Mouse (Mus musculus): Measurements from ENCODE around the gene Morn5. TPM values are rescaled to one million over a fixed set of nuclear protein-coding genes. Genes with fewer than 3 reads are reported as not detected.

Morn5 gene
- polyA plus RNA-seq, 1 experiment from 2014 or later: 0.24 TPM

DNA sequence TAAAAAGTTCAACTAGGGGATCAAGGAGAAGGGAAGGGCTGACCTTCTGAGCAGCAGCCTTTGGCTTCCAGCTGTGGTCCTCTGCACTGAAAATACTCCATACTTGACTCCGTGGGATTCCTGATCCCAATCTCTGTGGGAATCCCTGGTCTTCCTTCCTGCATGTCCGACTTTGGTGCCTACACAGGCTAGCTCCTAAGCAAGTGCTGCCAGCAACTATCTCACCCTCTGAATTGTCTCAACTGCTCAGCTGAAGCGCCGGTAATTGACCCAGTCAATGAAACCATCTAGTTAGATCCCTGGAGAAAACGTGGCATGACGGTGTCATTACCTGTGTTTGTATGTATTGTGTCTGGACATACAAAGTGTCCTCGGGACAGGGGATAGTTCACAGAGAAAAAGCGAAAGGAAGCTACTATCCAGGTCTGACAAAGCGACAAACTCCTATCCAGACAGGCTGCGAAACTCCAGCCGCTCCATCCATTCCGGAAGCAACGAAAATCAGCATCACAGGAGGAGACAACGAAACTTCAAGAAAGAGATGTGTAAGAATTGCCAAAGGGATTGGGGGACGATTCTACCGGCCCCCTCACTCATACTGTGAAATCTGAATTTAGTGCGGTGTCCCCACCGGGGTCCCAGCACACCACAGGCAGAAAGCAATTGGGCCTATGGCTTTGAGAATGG lies 48.0 kb downstream of the Morn5 start:
- ATAC-seq (ENCODE audit: insufficient number of reproducible peaks, insufficient read depth, low FRiP score, low TSS enrichment): no peak
- WGBS: 6% methylated on average over 18 of the region's 18 CpGs
- peaks cover 97% of the 10 kb centered on the region for H3K27me3 ChIP-seq
- no peak overlapping the region for H3K9ac ChIP-seq
- H3K4me2 ChIP-seq (replicated peaks): peak overlapping the region; percentile 39
- H3K27ac ChIP-seq: peak overlapping the region; percentile 41; the same call in 1 of the 2 replicates
- peaks cover 23% of the 10 kb centered on the region for H3K4me1 ChIP-seq
- no peaks in the 10 kb centered on the region for H3K36me3 ChIP-seq
- no peaks in the 10 kb centered on the region for H3K9me3 ChIP-seq
- no peak overlapping the region for H3K4me3 ChIP-seq

DNA sequence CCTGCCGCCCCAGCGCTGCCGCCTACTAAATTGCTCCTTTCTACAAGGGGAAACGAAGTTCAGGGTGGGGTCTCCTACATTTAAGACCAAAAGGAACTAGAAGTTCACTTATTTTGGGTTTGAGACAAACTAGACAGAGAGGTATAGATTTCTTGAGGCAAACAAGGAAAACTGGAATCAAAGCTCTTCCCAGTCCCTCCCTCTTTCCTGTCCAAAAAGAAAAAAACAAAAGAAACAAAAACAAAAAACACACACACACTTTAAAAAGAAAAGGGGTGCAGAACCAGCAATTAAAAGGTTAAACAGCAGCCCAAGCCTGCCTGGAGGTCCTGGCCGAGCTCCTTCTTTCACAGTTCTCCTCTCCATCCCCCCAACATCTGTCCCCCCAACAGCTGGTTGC lies 48.8 kb downstream of the Morn5 start:
- peak overlapping the region; percentile 17 for H3K4me3 ChIP-seq
- peak overlapping the region; percentile 39 for H3K4me2 ChIP-seq (replicated peaks)

DNA sequence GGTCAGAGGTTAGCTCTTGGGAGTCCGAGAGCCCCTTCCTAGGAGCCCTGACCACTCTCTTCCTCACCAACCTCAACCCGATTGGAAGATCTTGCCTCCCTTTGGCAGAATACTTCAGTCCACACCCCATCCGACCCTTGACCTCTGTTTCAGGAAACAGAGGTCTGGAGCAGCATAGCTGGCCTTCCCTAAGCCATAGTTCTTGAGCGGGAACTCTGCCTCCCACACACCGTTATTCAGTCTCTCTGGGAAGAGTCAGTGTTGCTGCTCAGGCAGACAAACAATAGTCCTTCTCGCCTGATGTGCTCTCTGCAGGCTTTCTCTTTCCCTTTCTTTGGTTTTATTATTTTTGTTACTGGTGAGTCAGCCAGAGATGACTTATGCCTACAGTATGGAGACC lies 50.5 kb downstream of the Morn5 start:
- H3K36me3 ChIP-seq: no peaks in the 10 kb centered on the region
- H3K4me1 ChIP-seq: peaks cover 39% of the 10 kb centered on the region
- 8% methylated on average over 6 of the region's 6 CpGs for WGBS
- H3K27me3 ChIP-seq: peaks cover 91% of the 10 kb centered on the region
- ATAC-seq (ENCODE audit: insufficient number of reproducible peaks, insufficient read depth, low FRiP score, low TSS enrichment): no peak
- H3K4me2 ChIP-seq (replicated peaks): peak overlapping the region; percentile 28
- H3K4me3 ChIP-seq: 0 out of 2 replicates have a peak overlapping the region, but pooled peaks have one; percentile 4
- no peak overlapping the region for H3K27ac ChIP-seq
- H3K9ac ChIP-seq: no peak overlapping the region
- H3K9me3 ChIP-seq: no peaks in the 10 kb centered on the region

More for the DNA sequence above, 48.8 kb downstream of the Morn5 start:
- WGBS: 6% methylated on average over 5 of the region's 5 CpGs
- Histone ChIP-seq H3K27me3 (peaks cover 97% of the 10 kb centered on the region), H3K4me1 (peaks cover 31% of the 10 kb centered on the region), H3K27ac (peak overlapping the region; percentile 41; the same call in 1 of the 2 replicates), H3K9ac (0 out of 2 replicates have a peak overlapping the region, but pooled peaks have one; percentile 2), H3K9me3 (no peaks in the 10 kb centered on the region), H3K36me3 (no peaks in the 10 kb centered on the region)
- ATAC-seq (ENCODE audit: insufficient number of reproducible peaks, insufficient read depth, low FRiP score, low TSS enrichment): no peak

DNA sequence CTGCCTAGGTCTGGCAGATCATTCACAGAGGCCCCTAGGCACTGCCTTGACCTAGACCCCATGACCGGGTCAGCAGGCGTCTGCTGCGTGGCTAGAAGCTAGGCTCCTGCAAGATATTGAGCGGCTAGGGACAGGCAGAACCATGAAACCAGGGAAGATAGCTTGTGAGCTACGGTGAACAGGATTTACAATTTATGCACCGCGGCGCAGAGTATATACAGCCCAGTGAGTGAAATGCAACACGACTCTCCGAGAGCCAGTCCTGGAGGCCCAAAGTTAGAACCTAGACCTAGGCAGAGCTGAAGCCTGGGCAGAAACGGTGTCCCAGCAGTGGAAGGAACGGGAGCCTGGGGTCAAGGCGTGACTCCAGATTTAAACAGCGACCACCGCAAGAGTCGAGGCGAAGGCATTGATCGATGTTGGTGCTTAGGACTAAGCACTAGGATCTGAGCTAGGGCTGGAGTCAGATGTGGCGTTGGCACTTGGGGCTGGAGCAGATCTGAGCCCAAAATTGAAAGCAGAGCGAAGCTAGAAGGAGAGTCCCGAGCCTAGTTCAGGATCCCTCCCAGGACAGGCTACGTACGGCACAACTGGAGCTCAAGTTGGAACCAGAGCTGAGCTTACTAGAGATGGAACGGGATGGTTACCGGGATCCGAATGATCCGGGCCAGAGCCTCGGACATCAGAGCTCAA lies 52.8 kb downstream of the Morn5 start:
- no peak for ATAC-seq (ENCODE audit: insufficient number of reproducible peaks, insufficient read depth, low FRiP score, low TSS enrichment)
- peak overlapping the region; percentile 77 for H3K4me2 ChIP-seq (replicated peaks)
- no peaks in the 10 kb centered on the region for H3K36me3 ChIP-seq
- peaks cover 90% of the 10 kb centered on the region for H3K27me3 ChIP-seq
- WGBS: 1% methylated on average over 28 of the region's 28 CpGs
- H3K27ac ChIP-seq: peak overlapping the region; percentile 92
- H3K9me3 ChIP-seq: no peaks in the 10 kb centered on the region
- H3K4me3 ChIP-seq: peak overlapping the region; percentile 62
- H3K9ac ChIP-seq: peak overlapping the region; percentile 88
- H3K4me1 ChIP-seq: peaks cover 54% of the 10 kb centered on the region

DNA sequence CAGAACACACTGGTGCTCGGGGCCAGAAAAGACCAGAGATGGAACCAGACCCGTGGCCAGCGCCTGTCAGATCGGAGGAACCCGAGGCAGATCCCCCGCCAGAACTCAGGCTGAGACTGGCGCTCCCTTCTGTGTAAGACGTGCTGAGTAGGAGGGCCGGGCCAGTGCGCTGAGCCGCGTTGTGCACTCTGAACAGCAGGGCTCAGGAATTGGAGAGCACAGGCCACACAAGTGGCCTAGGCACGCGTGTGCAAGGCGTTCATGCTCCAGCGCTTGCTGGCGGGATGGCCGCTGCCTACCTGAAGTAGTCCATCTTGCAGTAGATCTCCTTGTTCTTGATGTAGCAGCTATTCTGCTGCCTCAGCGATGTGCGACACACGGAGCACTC lies 53.3 kb downstream of the Morn5 start:
- H3K4me1 ChIP-seq: peaks cover 52% of the 10 kb centered on the region
- peak; percentile 59; the same call in 1 of the 2 replicates for ATAC-seq (ENCODE audit: insufficient number of reproducible peaks, insufficient read depth, low FRiP score, low TSS enrichment)
- WGBS: 1% methylated on average over 21 of the region's 21 CpGs

DNA sequence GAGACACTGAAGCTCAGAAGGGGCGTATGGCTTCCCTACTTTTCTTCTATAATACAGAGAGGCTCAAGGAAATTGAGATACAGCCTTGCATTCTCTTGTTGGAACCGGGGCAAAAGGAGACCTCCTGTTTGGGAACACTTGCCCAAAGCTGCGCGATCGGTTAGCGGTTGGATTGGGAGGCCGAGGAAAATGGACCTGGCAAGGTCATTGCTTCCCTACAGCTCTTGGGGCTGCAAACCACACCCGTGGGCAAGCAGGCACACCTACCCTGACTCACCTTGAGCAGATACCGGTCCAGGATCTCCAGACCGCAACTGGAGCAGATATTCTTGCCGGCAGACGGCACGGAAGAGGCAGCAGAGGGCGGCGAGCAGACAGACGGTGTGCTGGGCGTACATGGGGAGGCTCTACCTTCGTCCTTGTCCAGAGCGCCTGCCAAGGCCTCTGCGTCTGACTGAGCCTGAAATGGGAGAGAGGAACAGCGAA lies 53.9 kb downstream of the Morn5 start:
- peak overlapping the region; percentile 88 for H3K9ac ChIP-seq
- peak overlapping the region; percentile 77 for H3K4me2 ChIP-seq (replicated peaks)
- H3K27me3 ChIP-seq: peaks cover 91% of the 10 kb centered on the region
- no peak for ATAC-seq (ENCODE audit: insufficient number of reproducible peaks, insufficient read depth, low FRiP score, low TSS enrichment)
- no peaks in the 10 kb centered on the region for H3K9me3 ChIP-seq
- WGBS: 2% methylated on average over 21 of the region's 21 CpGs
- peaks cover 48% of the 10 kb centered on the region for H3K4me1 ChIP-seq
- H3K36me3 ChIP-seq: no peaks in the 10 kb centered on the region
- peak overlapping the region; percentile 62 for H3K4me3 ChIP-seq
- peak overlapping the region; percentile 92 for H3K27ac ChIP-seq

More for the DNA sequence above, 53.3 kb downstream of the Morn5 start:
- Histone ChIP-seq H3K27ac (peak overlapping the region; percentile 92), H3K4me2 (replicated peaks) (peak overlapping the region; percentile 77), H3K9ac (peak overlapping the region; percentile 88), H3K36me3 (no peaks in the 10 kb centered on the region), H3K4me3 (peak overlapping the region; percentile 62), H3K9me3 (no peaks in the 10 kb centered on the region), H3K27me3 (peaks cover 91% of the 10 kb centered on the region)

DNA sequence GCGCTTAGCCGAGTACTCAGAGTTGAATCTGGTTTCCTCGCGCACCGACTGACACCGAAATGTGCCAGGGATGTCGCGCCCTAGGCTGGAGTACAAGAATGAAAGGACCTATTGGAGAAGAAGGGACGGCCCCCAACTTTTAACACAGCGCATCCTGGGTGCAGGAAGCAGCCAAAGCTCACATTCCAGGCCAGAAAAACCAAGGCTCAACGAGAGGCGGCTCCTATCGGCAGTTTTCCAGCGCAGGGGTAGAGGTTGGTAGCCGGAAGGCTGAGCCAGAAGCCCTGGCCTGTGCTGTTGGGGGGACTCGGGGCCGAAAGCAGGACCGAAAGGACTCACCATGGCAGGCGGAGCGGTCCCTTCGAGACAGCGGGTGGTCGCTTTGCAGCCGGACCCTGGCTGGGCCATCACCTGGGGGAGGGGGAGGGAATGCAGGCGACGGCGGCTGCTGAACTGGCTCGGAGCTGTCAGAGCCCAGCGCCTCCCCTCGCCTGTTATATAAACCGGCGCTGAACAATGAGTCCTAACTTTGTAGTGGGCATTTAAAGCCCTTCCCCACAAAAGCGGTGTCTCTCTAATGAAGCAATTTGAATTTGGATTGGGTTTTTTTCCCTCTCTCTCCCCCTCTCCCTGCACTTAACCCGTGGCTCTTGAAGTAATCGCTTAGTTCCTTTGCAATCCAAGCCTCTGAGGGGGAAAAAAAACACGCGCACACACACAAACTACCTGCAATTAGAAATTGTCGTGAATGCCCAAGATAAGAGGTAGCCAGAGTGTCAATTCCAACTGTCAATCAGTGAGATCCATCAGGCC lies 54.5 kb downstream of the Morn5 start:
- Histone ChIP-seq H3K4me1 (peaks cover 49% of the 10 kb centered on the region), H3K27me3 (peaks cover 85% of the 10 kb centered on the region), H3K9me3 (no peaks in the 10 kb centered on the region), H3K27ac (peak overlapping the region; percentile 92), H3K4me3 (peak overlapping the region; percentile 62), H3K4me2 (replicated peaks) (peak overlapping the region; percentile 77), H3K36me3 (no peaks in the 10 kb centered on the region), H3K9ac (peak overlapping the region; percentile 88)
- under 1% methylated on average over 38 of the region's 38 CpGs for WGBS
- no peak for ATAC-seq (ENCODE audit: insufficient number of reproducible peaks, insufficient read depth, low FRiP score, low TSS enrichment)

DNA sequence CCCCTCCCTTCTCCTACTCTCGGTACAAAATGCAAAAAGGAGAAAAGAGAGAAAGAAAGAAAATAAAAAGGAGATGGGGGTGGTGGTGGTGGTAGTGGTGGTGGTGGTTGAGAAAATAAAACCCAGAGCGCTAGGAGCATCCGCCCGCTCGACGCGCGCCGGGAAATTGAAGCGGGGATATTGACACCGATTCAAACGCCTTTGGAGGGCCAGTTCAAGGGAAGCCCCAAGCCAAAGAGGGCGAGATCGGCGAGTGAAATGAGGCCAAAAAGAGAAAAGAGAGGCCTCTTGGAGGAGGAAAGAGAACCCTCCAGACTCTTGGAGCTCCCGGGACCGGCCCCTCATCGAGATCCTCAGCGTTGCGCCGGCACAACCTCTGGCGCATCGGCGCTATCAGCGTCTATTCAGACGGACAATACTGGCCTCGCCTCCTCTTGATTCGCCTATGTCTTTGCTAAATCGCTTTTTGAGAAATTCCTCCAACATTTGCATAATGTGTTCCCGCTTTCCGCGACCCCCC lies 55.2 kb downstream of the Morn5 start:
- Histone ChIP-seq H3K36me3 (no peaks in the 10 kb centered on the region), H3K4me2 (replicated peaks) (peak overlapping the region; percentile 77), H3K9me3 (no peaks in the 10 kb centered on the region), H3K27ac (peak overlapping the region; percentile 92), H3K27me3 (peaks cover 80% of the 10 kb centered on the region), H3K4me3 (peak overlapping the region; percentile 62), H3K4me1 (peaks cover 52% of the 10 kb centered on the region), H3K9ac (peak overlapping the region; percentile 88)
- WGBS: under 1% methylated on average over 32 of the region's 32 CpGs
- ATAC-seq (ENCODE audit: insufficient number of reproducible peaks, insufficient read depth, low FRiP score, low TSS enrichment): no peak

DNA sequence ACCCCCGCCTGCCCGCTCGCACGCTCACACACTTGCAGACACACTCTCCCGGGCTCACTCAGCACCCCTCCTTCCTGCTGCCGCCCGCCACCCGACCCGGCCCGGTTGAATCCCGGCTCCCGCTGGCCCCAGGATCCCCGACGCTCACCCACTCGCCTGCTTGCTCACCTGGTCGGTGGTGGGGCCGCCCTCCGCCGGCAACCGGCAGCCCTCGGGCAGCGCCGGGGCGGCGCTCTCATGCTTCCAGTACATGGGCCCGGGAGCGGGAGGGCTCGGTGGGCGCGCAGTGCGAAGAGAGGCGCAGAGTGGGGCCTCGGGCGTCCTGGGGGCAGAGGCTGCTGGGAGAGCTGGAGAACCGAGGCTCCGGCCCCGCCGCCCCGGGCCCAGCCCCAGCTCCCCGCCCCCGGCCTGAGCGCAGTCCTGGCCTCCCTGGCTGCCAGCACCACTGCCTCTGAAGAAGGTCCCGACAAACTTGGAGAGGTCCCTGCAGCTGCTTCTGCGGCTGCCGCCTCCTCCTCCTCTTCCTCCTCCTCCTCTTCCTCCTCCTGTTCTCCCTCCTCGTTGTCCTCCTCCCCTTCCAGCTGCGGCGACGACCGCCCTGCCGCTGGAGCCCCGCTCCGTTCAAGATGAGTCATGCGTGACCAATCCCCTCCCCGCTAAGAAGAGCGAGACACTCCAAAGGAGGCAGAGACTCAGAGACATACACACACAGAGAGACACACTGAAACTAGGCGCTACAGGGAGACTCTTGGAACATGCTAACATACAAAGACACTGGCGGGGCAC lies 55.9 kb downstream of the Morn5 start, which contains the start of gene Lhx6:
Gene Lhx6, minus strand, starts transcription at position 453 of the 786 bp plus-strand sequence.
- H3K27ac ChIP-seq: peak within 1 kb of the TSS; percentile 92
- H3K36me3 ChIP-seq: no peaks in the 10 kb centered on the region
- peak within 1 kb of the TSS; percentile 77 for H3K4me2 ChIP-seq (replicated peaks)
- H3K9ac ChIP-seq: peak within 1 kb of the TSS; percentile 88
- H3K27me3 ChIP-seq: peaks cover 78% of the 10 kb centered on the region
- peaks cover 52% of the 10 kb centered on the region for H3K4me1 ChIP-seq
- peak within 1 kb of the TSS; percentile 62 for H3K4me3 ChIP-seq
- H3K9me3 ChIP-seq: no peaks in the 10 kb centered on the region
- under 1% methylated on average over 55 of the region's 58 CpGs for WGBS
- ATAC-seq (ENCODE audit: insufficient number of reproducible peaks, insufficient read depth, low FRiP score, low TSS enrichment): no peak

DNA sequence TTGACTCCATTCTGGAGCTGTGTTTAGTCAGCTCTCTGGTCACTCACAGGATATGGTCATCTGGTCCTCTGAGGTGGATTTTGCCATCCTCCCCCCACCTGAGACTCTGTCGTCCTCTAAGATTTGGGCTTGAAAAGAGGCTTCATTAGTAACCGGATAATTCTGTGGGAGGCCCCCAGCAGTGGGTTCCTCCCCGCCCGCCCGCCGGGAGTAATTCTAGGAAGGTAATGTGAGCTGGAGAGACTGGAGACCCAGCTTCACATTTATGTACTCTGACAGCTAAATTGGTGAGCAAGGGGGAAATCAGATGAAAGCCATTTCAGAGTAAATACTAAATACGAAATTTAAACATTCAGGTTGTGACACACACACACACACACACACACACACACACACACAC lies 59.4 kb downstream of the Morn5 start:
- H3K27ac ChIP-seq: no peak overlapping the region
- peak overlapping the region; percentile 22; the same call in 1 of the 2 replicates for H3K4me2 ChIP-seq (replicated peaks)
- H3K36me3 ChIP-seq: no peaks in the 10 kb centered on the region
- no peak for ATAC-seq (ENCODE audit: insufficient number of reproducible peaks, insufficient read depth, low FRiP score, low TSS enrichment)
- no peak overlapping the region for H3K4me3 ChIP-seq
- H3K9ac ChIP-seq: no peak overlapping the region
- peaks cover 48% of the 10 kb centered on the region for H3K27me3 ChIP-seq
- no peaks in the 10 kb centered on the region for H3K9me3 ChIP-seq
- under 1% methylated on average over 7 of the region's 7 CpGs for WGBS
- H3K4me1 ChIP-seq: peaks cover 33% of the 10 kb centered on the region
